Mouse (Mus musculus) hindbrain, embryonic 15.5 days (tissue): ENCODE results near the gene Tldc1. TPM values are rescaled to one million over a fixed set of nuclear protein-coding genes. Genes with fewer than 3 reads are reported as not detected.

Experiments
- ATAC-seq: fragments of 200-750 bp; cut with Nextera tagmentation; 2 replicates; pipeline ENCODE4 v1.8.0; 2017; ENCODE audit warnings: low read depth, moderate number of reproducible peaks, moderate TSS enrichment; ENCODE audit not compliant: low FRiP score
- H3K27ac ChIP-seq: fragments of 300-500 bp; sonication (generic); replicated peaks from 2 replicates; pipeline ENCODE4 v1.5.1; 2015; ENCODE audit warnings: mild to moderate bottlenecking, inconsistent platforms
- H3K27me3 ChIP-seq: fragments of 300-500 bp; sonication (generic); 2 replicates; pipeline ENCODE4 v1.6.1; 2015; ENCODE audit warnings: control low read depth, inconsistent platforms
- H3K36me3 ChIP-seq: fragments of 300-500 bp; sonication (generic); 2 replicates; pipeline ENCODE4 v1.6.1; 2015; ENCODE audit warnings: control low read depth, inconsistent platforms
- H3K4me1 ChIP-seq: fragments of 300-500 bp; sonication (generic); replicated peaks from 2 replicates; pipeline ENCODE4 v1.6.1; 2015; ENCODE audit warnings: control low read depth, inconsistent platforms
- H3K4me2 ChIP-seq: fragments of 300-500 bp; sonication (generic); 2 replicates; pipeline ENCODE4 v1.6.1; 2015; ENCODE audit warnings: moderate library complexity, mild to moderate bottlenecking, inconsistent platforms
- H3K4me3 ChIP-seq: fragments of 300-500 bp; sonication (generic); 2 replicates; pipeline ENCODE4 v1.5.1; 2015; ENCODE audit warnings: mild to moderate bottlenecking, inconsistent platforms
- H3K9ac ChIP-seq: fragments of 300-500 bp; sonication (generic); 2 replicates; pipeline ENCODE4 v1.6.1; 2015; ENCODE audit warnings: inconsistent platforms
- H3K9me3 ChIP-seq: fragments of 300-500 bp; sonication (generic); 2 replicates; pipeline ENCODE4 v1.6.1; 2016; ENCODE audit warnings: control low read depth, inconsistent platforms
- WGBS: fragments of 180-500 bp; shearing (Covaris S2); methylation state at CpG from one replicate; pipeline ENCODE4 v1.1.7; 2015; 5-methylcytosine and 5-hydroxymethylcytosine counted together
- polyA plus RNA-seq: library from polyadenylated mRNA; unstranded; fragments of >200 nt; fragmentation: Nextera tagmentation; extraction: Ambion mirVana; gene quantifications from 2 replicates; pipeline ENCODE4 v1.2.1, GENCODE M21; 2015

Tldc1 gene
- 10.1 and 13.2 TPM in 2 replicates for polyA plus RNA-seq

DNA sequence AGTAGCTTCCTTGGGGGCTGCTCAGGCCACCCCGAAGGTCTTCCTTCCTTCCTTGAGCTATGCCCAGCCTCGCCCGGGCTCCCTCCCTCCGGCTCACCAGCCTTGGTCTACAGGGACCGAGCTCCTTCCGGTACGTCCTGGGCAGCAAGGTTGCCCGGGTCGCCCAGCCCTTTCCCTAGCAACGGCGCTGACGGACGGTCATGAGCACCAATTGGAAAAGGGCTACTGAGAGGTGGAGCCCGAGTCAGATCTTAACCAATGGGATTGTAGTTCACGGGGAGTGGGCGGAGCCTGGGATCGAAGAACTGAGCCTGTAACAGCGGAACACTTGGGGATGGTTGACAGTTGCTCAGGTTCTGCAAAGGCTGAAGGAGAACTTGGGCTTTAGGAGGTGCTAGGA is at the start of gene Tldc1:
Gene Tldc1 (minus strand): TSS at position 154 of the 400 bp plus-strand sequence.
- Histone ChIP-seq H3K9ac (peak within 1 kb of the TSS; percentile 69), H3K27ac (peak within 1 kb of the TSS; percentile 86), H3K9me3 (no peaks in the 10 kb centered on the region), H3K4me2 (peak within 1 kb of the TSS; percentile 77), H3K27me3 (no peaks in the 10 kb centered on the region), H3K4me3 (peak within 1 kb of the TSS; percentile 53), H3K36me3 (no peaks in the 10 kb centered on the region), H3K4me1 (peaks cover 21% of the 10 kb centered on the region)
- ATAC-seq, result peak; percentile 97
- under 1% methylated on average over 18 of the region's 18 CpGs for WGBS

DNA sequence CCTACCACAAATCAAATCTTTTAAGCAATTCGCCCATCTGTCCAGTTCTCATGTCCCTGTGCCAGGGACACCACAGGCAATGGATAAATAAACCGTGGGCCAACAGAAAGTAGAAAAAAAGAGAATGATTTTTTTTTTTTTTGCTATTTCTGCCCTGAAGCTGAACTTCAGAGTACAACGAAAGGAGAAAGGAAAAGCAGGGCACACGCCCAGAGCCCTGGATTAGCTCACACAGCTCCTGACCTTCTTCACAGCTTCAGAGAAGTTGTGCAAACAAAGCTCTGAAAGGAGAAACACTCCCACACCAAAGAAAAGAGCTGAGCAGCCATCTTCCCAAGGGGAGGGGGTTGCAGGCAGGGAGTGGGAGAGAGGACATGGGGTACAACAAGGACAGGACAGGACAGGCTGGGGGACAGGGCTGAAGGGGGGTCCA is 49.5 kb upstream of the Tldc1 start:
- ATAC-seq, result no peak
- 39% methylated on average over 4 of the region's 4 CpGs for WGBS
- Histone ChIP-seq H3K4me1 (peaks cover 78% of the 10 kb centered on the region), H3K9ac (no peak overlapping the region), H3K4me2 (no peak overlapping the region), H3K9me3 (no peaks in the 10 kb centered on the region), H3K27me3 (no peaks in the 10 kb centered on the region), H3K27ac (0 out of 2 replicates have a peak overlapping the region, but pooled peaks have one; percentile 40), H3K4me3 (no peak overlapping the region), H3K36me3 (0 out of 2 replicates have a peak, but pooled peaks cover under 1% of the 10 kb centered on the region)

DNA sequence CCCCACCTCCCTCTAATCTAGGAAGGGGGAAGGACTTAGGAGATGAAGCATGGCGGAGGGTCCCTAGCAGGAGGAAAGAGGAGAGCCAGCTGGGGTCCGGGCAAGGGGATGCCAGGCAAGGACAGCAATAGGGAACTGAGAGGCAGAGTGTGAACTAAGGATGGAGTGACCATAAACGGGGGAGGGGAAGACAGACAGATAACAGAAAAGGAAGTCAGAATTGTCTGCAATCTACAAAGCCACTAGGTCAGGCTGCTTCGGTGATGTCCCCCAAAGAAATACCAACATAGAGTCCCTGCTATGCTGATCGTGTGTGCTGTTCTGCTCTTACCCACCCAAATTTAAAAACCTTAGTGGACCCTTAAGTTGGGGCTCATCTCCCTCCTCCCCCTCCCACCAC is 48.8 kb upstream of the Tldc1 start:
- H3K27me3 ChIP-seq, result no peaks in the 10 kb centered on the region
- no peaks in the 10 kb centered on the region for H3K9me3 ChIP-seq
- no peak for ATAC-seq
- peaks cover 71% of the 10 kb centered on the region for H3K4me1 ChIP-seq
- no peak overlapping the region for H3K27ac ChIP-seq
- H3K4me2 ChIP-seq, result no peak overlapping the region
- peaks cover 8% of the 10 kb centered on the region; the same call in 1 of the 2 replicates for H3K36me3 ChIP-seq
- H3K4me3 ChIP-seq, result no peak overlapping the region
- WGBS, result 82% methylated on average over 5 of the region's 5 CpGs
- no peak overlapping the region for H3K9ac ChIP-seq

DNA sequence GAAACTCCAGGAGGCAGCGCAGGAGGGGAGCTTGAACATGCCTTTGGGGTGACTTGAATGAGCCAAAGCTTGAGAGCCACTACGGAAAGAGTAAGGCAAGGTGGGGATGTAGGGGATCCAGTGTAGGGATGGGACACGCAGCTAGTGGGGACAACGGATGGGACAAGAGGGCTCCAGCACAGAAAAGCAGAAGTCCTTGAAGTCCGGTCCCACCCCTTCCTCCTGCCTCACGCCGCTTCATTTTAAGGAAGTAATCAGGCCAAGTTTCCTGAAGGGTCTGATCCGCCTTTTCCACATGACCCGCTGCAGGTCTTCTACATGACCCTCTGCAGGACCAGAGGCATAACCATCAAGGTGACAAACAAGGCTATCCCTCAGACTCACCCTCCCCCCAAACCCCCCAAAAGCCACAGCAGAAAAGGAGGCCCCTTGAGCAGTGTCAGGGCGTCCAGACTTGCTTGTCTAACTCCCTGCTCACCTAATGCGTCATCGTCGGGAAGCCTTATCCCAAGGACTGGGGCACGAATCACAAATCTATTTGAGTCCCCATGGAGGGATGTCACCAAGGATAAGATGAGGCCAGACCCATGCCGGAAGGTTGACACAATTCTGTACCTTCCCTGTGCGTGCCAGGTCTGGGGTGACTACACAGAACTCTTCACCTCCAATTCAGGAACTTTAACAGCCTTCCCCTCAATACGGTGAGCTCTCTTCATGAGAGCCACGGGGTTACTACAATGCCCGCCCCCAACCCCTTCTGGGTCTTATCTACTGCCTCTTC is 47.9 kb upstream of the Tldc1 start:
- no peaks in the 10 kb centered on the region for H3K9me3 ChIP-seq

DNA sequence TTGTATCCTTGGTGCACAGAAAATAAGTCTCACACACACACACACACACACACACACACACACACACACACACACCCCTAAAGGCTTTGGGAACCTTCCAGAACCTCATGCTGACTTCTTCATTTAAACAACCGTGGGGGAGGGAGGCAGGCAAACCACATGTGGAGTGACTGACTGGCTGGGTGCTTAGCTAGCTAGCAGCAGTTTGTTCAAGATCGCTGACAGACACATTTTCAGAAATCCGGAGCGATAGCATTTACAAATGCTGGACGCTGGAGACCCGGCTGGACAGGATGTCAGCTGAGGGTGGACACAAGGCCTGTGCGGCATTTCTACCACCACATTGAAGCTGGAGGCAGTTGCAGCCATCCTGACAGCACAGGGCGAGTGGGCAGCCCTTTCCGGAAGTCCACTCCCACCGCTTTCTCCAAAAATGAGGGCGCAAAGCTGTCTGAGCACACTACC is 46.6 kb upstream of the Tldc1 start:
- Histone ChIP-seq H3K36me3 (peaks cover 23% of the 10 kb centered on the region), H3K4me2 (no peak overlapping the region), H3K4me1 (peaks cover 49% of the 10 kb centered on the region), H3K9me3 (no peaks in the 10 kb centered on the region), H3K4me3 (no peak overlapping the region), H3K27me3 (no peaks in the 10 kb centered on the region), H3K9ac (no peak overlapping the region), H3K27ac (0 out of 2 replicates have a peak overlapping the region, but pooled peaks have one; percentile 8)
- WGBS, result 81% methylated on average over 11 of the region's 11 CpGs
- ATAC-seq, result no peak

More for the DNA sequence above, 47.9 kb upstream of the Tldc1 start:
- no peak overlapping the region for H3K9ac ChIP-seq
- no peak for ATAC-seq
- no peak overlapping the region for H3K27ac ChIP-seq
- no peaks in the 10 kb centered on the region for H3K27me3 ChIP-seq
- no peak overlapping the region for H3K4me3 ChIP-seq
- 89% methylated on average over 19 of the region's 19 CpGs for WGBS
- peaks cover 13% of the 10 kb centered on the region for H3K36me3 ChIP-seq
- peaks cover 62% of the 10 kb centered on the region for H3K4me1 ChIP-seq
- no peak overlapping the region for H3K4me2 ChIP-seq

DNA sequence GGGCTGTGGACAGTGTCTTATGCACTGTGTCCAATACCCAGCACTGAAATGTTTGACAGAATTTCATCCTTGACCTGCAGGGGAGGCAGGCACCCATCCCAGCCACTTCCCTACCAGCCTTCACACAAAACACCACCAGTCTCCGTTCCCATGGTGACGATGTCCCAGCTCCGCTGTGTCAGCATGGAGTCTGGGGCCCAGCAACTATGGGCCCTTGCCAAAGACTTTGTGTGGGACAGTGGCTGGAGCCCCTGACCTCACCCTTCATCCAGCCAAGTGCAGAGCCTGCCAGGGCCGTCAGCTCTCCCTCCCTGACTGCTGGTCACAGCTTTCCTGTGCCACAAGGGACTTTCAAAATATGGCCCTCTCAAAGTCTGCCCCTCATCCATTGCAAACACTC is 45.9 kb upstream of the Tldc1 start:
- no peak overlapping the region for H3K4me2 ChIP-seq
- 39% methylated on average over 4 of the region's 4 CpGs for WGBS
- H3K36me3 ChIP-seq, result peaks cover 23% of the 10 kb centered on the region
- H3K27me3 ChIP-seq, result no peaks in the 10 kb centered on the region
- H3K9me3 ChIP-seq, result no peaks in the 10 kb centered on the region
- H3K4me1 ChIP-seq, result peaks cover 42% of the 10 kb centered on the region
- H3K27ac ChIP-seq, result no peak overlapping the region
- H3K9ac ChIP-seq, result no peak overlapping the region
- ATAC-seq, result 0 out of 2 replicates have a peak, but pooled peaks have one; percentile 45
- no peak overlapping the region for H3K4me3 ChIP-seq

DNA sequence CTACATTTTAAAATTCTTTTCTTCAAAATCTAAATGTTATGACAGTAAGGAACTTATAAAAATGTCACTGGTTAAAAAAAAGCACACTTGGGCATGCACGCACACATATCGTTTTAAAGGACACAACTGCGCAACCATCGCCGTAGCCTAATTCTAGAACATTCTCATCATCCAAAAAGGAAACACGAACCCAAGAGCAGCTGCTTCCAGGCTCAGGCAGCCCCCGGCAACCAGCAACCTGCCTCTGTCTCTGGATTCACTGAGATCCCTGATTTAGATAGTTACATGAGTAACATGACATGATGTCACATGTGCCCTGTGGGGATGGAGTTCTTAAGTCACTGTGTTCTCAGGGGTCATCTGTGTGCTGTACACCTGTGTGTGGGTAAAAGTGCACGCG is 45.1 kb upstream of the Tldc1 start:
- H3K27ac ChIP-seq, result no peak overlapping the region

DNA sequence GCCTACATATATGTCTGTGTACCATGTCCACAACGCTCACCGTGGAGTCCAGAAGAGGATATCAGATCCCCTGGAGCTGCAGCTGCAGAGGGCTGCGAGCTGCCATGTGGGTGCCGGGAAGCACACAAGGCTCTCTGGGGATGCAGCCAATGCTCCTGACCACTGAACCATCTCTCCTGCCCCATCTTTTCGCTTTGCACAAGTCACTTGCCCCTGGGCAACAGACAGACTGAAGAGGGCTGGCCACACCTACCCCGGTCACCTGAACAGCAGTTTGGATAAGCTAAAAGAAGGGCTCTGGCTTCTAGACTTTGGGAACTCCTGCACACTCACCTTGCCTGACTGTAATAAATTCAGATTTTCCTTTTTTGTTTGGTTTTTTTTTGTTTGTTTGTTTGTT is 43.5 kb upstream of the Tldc1 start:
- Histone ChIP-seq H3K27me3 (no peaks in the 10 kb centered on the region), H3K36me3 (peaks cover 23% of the 10 kb centered on the region), H3K9ac (no peak overlapping the region), H3K4me2 (no peak overlapping the region), H3K4me3 (no peak overlapping the region), H3K4me1 (peaks cover 28% of the 10 kb centered on the region), H3K9me3 (no peaks in the 10 kb centered on the region), H3K27ac (no peak overlapping the region)
- 95% methylated on average over 6 of the region's 6 CpGs for WGBS
- ATAC-seq, result no peak

More for the DNA sequence above, 45.1 kb upstream of the Tldc1 start:
- H3K9ac ChIP-seq, result no peak overlapping the region
- peaks cover 34% of the 10 kb centered on the region for H3K4me1 ChIP-seq
- no peak overlapping the region for H3K4me2 ChIP-seq
- H3K4me3 ChIP-seq, result no peak overlapping the region
- no peaks in the 10 kb centered on the region for H3K9me3 ChIP-seq
- H3K27me3 ChIP-seq, result no peaks in the 10 kb centered on the region
- 96% methylated on average over 9 of the region's 9 CpGs for WGBS
- no peak for ATAC-seq
- peaks cover 23% of the 10 kb centered on the region for H3K36me3 ChIP-seq

DNA sequence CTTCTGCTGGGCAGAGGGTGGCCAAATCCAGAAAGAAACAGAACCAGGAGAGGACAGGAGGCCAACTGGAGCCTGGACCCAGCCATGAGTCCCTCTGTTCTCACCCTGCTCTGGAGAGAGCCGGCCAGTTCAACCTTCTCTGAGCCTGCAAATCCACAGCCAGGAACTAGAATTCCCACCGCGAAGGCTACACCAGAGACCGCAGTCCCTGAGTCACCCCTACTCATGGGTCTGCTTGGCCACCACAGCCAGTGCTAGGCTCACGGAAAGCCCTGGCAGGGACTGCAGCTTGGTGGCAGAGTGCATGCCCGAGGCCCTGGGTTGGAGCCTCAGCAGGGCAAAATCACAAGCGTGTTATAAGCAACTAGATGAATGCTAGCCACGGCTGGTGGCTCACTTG is 41.8 kb upstream of the Tldc1 start:
- no peak overlapping the region for H3K9ac ChIP-seq
- peaks cover 22% of the 10 kb centered on the region for H3K4me1 ChIP-seq
- H3K4me3 ChIP-seq, result no peak overlapping the region
- ATAC-seq, result no peak
- 93% methylated on average over 8 of the region's 8 CpGs for WGBS
- H3K27me3 ChIP-seq, result no peaks in the 10 kb centered on the region
- H3K4me2 ChIP-seq, result no peak overlapping the region
- peaks cover 23% of the 10 kb centered on the region for H3K36me3 ChIP-seq
- no peak overlapping the region for H3K27ac ChIP-seq
- H3K9me3 ChIP-seq, result no peaks in the 10 kb centered on the region

DNA sequence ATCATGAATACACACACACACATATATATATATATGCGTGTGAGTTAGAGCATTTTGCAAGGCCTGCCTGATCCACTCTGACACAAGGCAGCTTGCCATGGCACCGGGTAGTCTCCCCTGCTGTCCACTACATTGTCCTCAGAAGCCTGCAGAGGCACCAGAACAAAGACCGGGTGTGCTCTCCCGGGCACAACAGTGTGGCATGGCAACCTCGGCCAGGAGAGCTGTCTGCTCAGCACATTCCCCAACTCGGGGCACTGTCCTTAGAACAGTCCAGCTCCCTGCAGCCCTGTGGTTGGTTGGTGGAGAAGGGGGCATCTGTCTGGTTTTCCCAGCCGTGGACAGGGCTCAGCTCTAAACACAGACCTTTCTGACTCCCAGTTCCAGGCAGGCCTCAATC is 41.1 kb upstream of the Tldc1 start:
- Histone ChIP-seq H3K9me3 (no peaks in the 10 kb centered on the region), H3K4me2 (no peak overlapping the region), H3K27me3 (no peaks in the 10 kb centered on the region), H3K9ac (no peak overlapping the region), H3K27ac (0 out of 2 replicates have a peak overlapping the region, but pooled peaks have one; percentile 4), H3K4me1 (peaks cover 18% of the 10 kb centered on the region), H3K36me3 (peaks cover 23% of the 10 kb centered on the region), H3K4me3 (no peak overlapping the region)
- 51% methylated on average over 7 of the region's 7 CpGs for WGBS
- ATAC-seq, result no peak

DNA sequence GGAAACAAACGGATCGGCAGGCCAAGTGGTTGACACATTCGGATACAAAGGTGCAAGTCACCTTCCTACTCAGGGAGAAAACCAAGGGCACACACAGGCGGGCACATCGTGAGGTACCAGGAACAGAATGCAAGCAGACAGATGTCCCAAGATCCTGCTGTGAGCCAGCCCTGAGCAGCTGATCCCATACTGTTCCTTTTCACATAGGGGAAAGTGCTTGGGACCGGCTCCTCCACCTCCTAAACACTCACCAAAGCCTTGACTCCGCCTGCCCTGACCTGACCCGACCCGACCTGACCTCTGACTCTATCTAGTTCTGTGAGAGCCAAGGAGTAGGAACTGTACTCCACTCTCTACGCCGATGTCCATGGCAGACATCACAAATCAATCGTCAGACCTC is 39.2 kb upstream of the Tldc1 start:
- no peaks in the 10 kb centered on the region for H3K27me3 ChIP-seq
- no peak for ATAC-seq
- 34% methylated on average over 12 of the region's 12 CpGs for WGBS
- H3K9ac ChIP-seq, result no peak overlapping the region
- H3K4me3 ChIP-seq, result no peak overlapping the region
- H3K27ac ChIP-seq, result no peak overlapping the region
- H3K9me3 ChIP-seq, result no peaks in the 10 kb centered on the region
- H3K36me3 ChIP-seq, result peaks cover 20% of the 10 kb centered on the region
- H3K4me2 ChIP-seq, result no peak overlapping the region
- peaks cover 26% of the 10 kb centered on the region for H3K4me1 ChIP-seq

DNA sequence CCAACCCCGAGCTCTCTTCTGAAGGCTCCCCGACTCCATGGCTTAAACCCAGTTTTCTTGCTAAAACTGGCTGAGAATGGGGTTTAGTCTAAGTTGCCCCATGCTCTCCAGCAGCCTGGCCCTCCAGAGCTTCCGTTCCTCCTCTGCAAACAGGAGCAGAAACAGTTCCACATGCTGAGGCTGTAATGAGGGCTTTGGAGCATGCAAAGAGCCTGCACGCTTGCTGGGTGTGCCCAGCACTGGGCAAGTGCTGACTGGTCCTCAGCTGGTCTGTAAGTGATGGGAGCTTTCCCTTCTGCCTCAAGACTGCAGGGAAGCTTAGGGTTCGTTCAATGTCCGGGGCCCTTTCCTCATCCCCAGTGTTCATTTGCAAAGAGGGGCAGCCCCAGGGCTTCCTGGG is 38.0 kb upstream of the Tldc1 start:
- 77% methylated on average over 6 of the region's 6 CpGs for WGBS
- no peak for ATAC-seq
- Histone ChIP-seq H3K27me3 (no peaks in the 10 kb centered on the region), H3K9ac (no peak overlapping the region), H3K4me1 (peaks cover 38% of the 10 kb centered on the region), H3K4me2 (no peak overlapping the region), H3K36me3 (peaks cover 11% of the 10 kb centered on the region), H3K9me3 (no peaks in the 10 kb centered on the region), H3K27ac (no peak overlapping the region), H3K4me3 (no peak overlapping the region)
